Mouse (Mus musculus): ENCODE data around the gene Lysmd2. TPM values are rescaled to one million over a fixed set of nuclear protein-coding genes. Genes with fewer than 3 reads are reported as not detected.

The Lysmd2 gene
- polyA plus RNA-seq, 1 experiment: 13.7 TPM

GRCm38 (mm10) chr9:75597596-75597995, 27.9 kb upstream of the Lysmd2 start:
- Histone ChIP-seq H3K4me3 (ENCODE audit: low read depth, low read length) (no peak overlapping the region), H3K36me3 (ENCODE audit: control insufficient read depth, insufficient read depth, low read length) (no peaks in the 10 kb centered on the region), H3K27ac (ENCODE audit: insufficient read depth, low read depth, low read length) (no peak overlapping the region), H3K27me3 (ENCODE audit: control insufficient read depth, insufficient read depth, low read length) (no peaks in the 10 kb centered on the region; the same call in 1 of the 2 replicates), H3K4me1 (ENCODE audit: control insufficient read depth, insufficient read depth, insufficient read length, low read length) (no peaks in the 10 kb centered on the region)
- WGBS: 88% methylated on average over 4 of the region's 4 CpGs
- TF ChIP-seq POLR2A (IDR thresholded peaks at IDR 0.05; ENCODE audit: low read depth, low read length) (no peak), CTCF (IDR thresholded peaks at IDR 0.05; ENCODE audit: extremely low read depth, insufficient read length, insufficient replicate concordance, low read depth, low read length) (no peak)

- Histone ChIP-seq H3K4me1 (ENCODE audit: control insufficient read depth, insufficient read depth, insufficient read length, low read length) (no peaks in the 10 kb centered on the region), H3K36me3 (ENCODE audit: control insufficient read depth, insufficient read depth, low read length) (no peaks in the 10 kb centered on the region), H3K27ac (ENCODE audit: insufficient read depth, low read depth, low read length) (no peak overlapping the region), H3K4me3 (ENCODE audit: low read depth, low read length) (no peak overlapping the region), H3K27me3 (ENCODE audit: control insufficient read depth, insufficient read depth, low read length) (no peaks in the 10 kb centered on the region; the same call in 1 of the 2 replicates)
- 49% methylated on average over 5 of the region's 5 CpGs for WGBS
- TF ChIP-seq POLR2A (IDR thresholded peaks at IDR 0.05; ENCODE audit: low read depth, low read length) (no peak), CTCF (IDR thresholded peaks at IDR 0.05; ENCODE audit: extremely low read depth, insufficient read length, insufficient replicate concordance, low read depth, low read length) (no peak)
Measured at GRCm38 (mm10) chr9:75599191-75599841, 26.2 kb upstream of the Lysmd2 start.

GRCm38 (mm10) chr9:75600166-75600934, 25.2 kb upstream of the Lysmd2 start:
- Histone ChIP-seq H3K27me3 (ENCODE audit: control insufficient read depth, insufficient read depth, low read length) (no peaks in the 10 kb centered on the region; the same call in 1 of the 2 replicates), H3K27ac (ENCODE audit: insufficient read depth, low read depth, low read length) (no peak overlapping the region), H3K36me3 (ENCODE audit: control insufficient read depth, insufficient read depth, low read length) (no peaks in the 10 kb centered on the region), H3K4me3 (ENCODE audit: low read depth, low read length) (no peak overlapping the region), H3K4me1 (ENCODE audit: control insufficient read depth, insufficient read depth, insufficient read length, low read length) (no peaks in the 10 kb centered on the region)
- no peak for TF ChIP-seq CTCF (IDR thresholded peaks at IDR 0.05; ENCODE audit: extremely low read depth, insufficient read length, insufficient replicate concordance, low read depth, low read length)
- WGBS: 68% methylated on average over 7 of the region's 7 CpGs

- Histone ChIP-seq H3K4me1 (ENCODE audit: control insufficient read depth, insufficient read depth, insufficient read length, low read length) (no peaks in the 10 kb centered on the region), H3K4me3 (ENCODE audit: low read depth, low read length) (no peak overlapping the region), H3K27ac (ENCODE audit: insufficient read depth, low read depth, low read length) (no peak overlapping the region), H3K36me3 (ENCODE audit: control insufficient read depth, insufficient read depth, low read length) (no peaks in the 10 kb centered on the region), H3K27me3 (ENCODE audit: control insufficient read depth, insufficient read depth, low read length) (no peaks in the 10 kb centered on the region; the same call in 1 of the 2 replicates)
- WGBS: 20% methylated on average over 12 of the region's 12 CpGs
- TF ChIP-seq POLR2A (IDR thresholded peaks at IDR 0.05; ENCODE audit: low read depth, low read length) (no peak), CTCF (IDR thresholded peaks at IDR 0.05; ENCODE audit: extremely low read depth, insufficient read length, insufficient replicate concordance, low read depth, low read length) (no peak)
Measured at GRCm38 (mm10) chr9:75601510-75601909, 24.0 kb upstream of the Lysmd2 start.

GRCm38 (mm10) chr9:75607496-75607895, 18.0 kb upstream of the Lysmd2 start:
- no peak overlapping the region for H3K4me3 ChIP-seq (ENCODE audit: low read depth, low read length)
- no peaks in the 10 kb centered on the region for H3K36me3 ChIP-seq (ENCODE audit: control insufficient read depth, insufficient read depth, low read length)
- TF ChIP-seq CTCF (IDR thresholded peaks at IDR 0.05; ENCODE audit: extremely low read depth, insufficient read length, insufficient replicate concordance, low read depth, low read length) (no peak), POLR2A (IDR thresholded peaks at IDR 0.05; ENCODE audit: low read depth, low read length) (no peak)
- peaks cover 2% of the 10 kb centered on the region; the same call in 1 of the 2 replicates for H3K4me1 ChIP-seq (ENCODE audit: control insufficient read depth, insufficient read depth, insufficient read length, low read length)
- H3K27me3 ChIP-seq (ENCODE audit: control insufficient read depth, insufficient read depth, low read length): peaks cover 4% of the 10 kb centered on the region; the same call in 1 of the 2 replicates
- WGBS: 92% methylated on average over 4 of the region's 4 CpGs
- H3K27ac ChIP-seq (ENCODE audit: insufficient read depth, low read depth, low read length): no peak overlapping the region

GRCm38 (mm10) chr9:75609505-75609904, 16.0 kb upstream of the Lysmd2 start:
- H3K27me3 ChIP-seq (ENCODE audit: control insufficient read depth, insufficient read depth, low read length): peaks cover 4% of the 10 kb centered on the region; the same call in 1 of the 2 replicates
- no peak overlapping the region for H3K4me3 ChIP-seq (ENCODE audit: low read depth, low read length)
- no peak overlapping the region for H3K27ac ChIP-seq (ENCODE audit: insufficient read depth, low read depth, low read length)
- H3K4me1 ChIP-seq (ENCODE audit: control insufficient read depth, insufficient read depth, insufficient read length, low read length): peaks cover 2% of the 10 kb centered on the region; the same call in 1 of the 2 replicates
- TF ChIP-seq CTCF (IDR thresholded peaks at IDR 0.05; ENCODE audit: extremely low read depth, insufficient read length, insufficient replicate concordance, low read depth, low read length) (no peak), POLR2A (IDR thresholded peaks at IDR 0.05; ENCODE audit: low read depth, low read length) (no peak)
- 35% methylated on average over 1 of the region's 1 CpGs for whole genome bisulfite sequencing
- H3K36me3 ChIP-seq (ENCODE audit: control insufficient read depth, insufficient read depth, low read length): no peaks in the 10 kb centered on the region

- H3K36me3 ChIP-seq (ENCODE audit: control insufficient read depth, insufficient read depth, low read length): no peaks in the 10 kb centered on the region
- peaks cover 2% of the 10 kb centered on the region; the same call in 1 of the 2 replicates for H3K4me1 ChIP-seq (ENCODE audit: control insufficient read depth, insufficient read depth, insufficient read length, low read length)
- WGBS: 43% methylated on average over 16 of the region's 16 CpGs
- peaks cover 4% of the 10 kb centered on the region; the same call in 1 of the 2 replicates for H3K27me3 ChIP-seq (ENCODE audit: control insufficient read depth, insufficient read depth, low read length)
- H3K4me3 ChIP-seq (ENCODE audit: low read depth, low read length): no peak overlapping the region
- TF ChIP-seq CTCF (IDR thresholded peaks at IDR 0.05; ENCODE audit: extremely low read depth, insufficient read length, insufficient replicate concordance, low read depth, low read length) (no peak), POLR2A (IDR thresholded peaks at IDR 0.05; ENCODE audit: low read depth, low read length) (no peak)
- H3K27ac ChIP-seq (ENCODE audit: insufficient read depth, low read depth, low read length): no peak overlapping the region
Measured at GRCm38 (mm10) chr9:75609965-75610364, 15.6 kb upstream of the Lysmd2 start.
